Mouse (Mus musculus) CH12.LX (cell line): ENCODE results near the gene Sec14l3. TPM values are rescaled to one million over a fixed set of nuclear protein-coding genes. Genes with fewer than 3 reads are reported as not detected.

Source experiments
- DNase-seq: peaks from one replicate; pipeline ENCODE4 v3.0.0-alpha.2; 2013; ENCODE audit errors: extremely low read depth
- H3K27ac ChIP-seq: 2 replicates; pipeline ENCODE4 v1.5.1; 2012; ENCODE audit warnings: low read depth, mild to moderate bottlenecking, control low read depth, moderate library complexity; ENCODE audit not compliant: insufficient read depth
- H3K27me3 ChIP-seq: replicated peaks from 2 replicates; pipeline ENCODE3; 2012; ENCODE audit warnings: inconsistent platforms
- H3K36me3 ChIP-seq, 2 experiments: replicated peaks in 1 of 2; 2 replicates each; pipeline versions ENCODE3 to v1.6.1; 2012; ENCODE audit warnings: inconsistent platforms in 1 of 2, low read length in 1 of 2, mild to moderate bottlenecking in 1 of 2, mixed read lengths in 1 of 2, moderate library complexity in 1 of 2; ENCODE audit not compliant: control insufficient read depth in 1 of 2, insufficient read depth in 1 of 2
- H3K4me1 ChIP-seq, 2 experiments: 2 replicates each; pipeline ENCODE4 v1.6.1; 2012; ENCODE audit warnings: inconsistent platforms in 1 of 2, moderate library complexity in 1 of 2; ENCODE audit not compliant: insufficient read depth in 2 of 2, control insufficient read depth in 1 of 2
- H3K4me2 ChIP-seq: 2 replicates; pipeline ENCODE4 v1.6.1; 2012; ENCODE audit warnings: low read depth, mild to moderate bottlenecking, control low read depth; ENCODE audit not compliant: poor library complexity, insufficient read depth, severe bottlenecking
- H3K4me3 ChIP-seq, 3 experiments: fragments of 150-350 bp in 1 of 3; sonication (generic) in 1 of 3; replicated peaks in 1 of 3; 2 replicates each; pipeline versions ENCODE3 to v1.5.1; 2011 to 2012; ENCODE audit warnings: low read depth in 2 of 3, low read length in 2 of 3, mild to moderate bottlenecking in 2 of 3, moderate library complexity in 2 of 3, control low read depth in 1 of 3, improper control_type of control experiment in 1 of 3, inconsistent platforms in 1 of 3, mixed read lengths in 1 of 3; ENCODE audit not compliant: poor library complexity in 1 of 3
- H3K79me2 ChIP-seq: replicated peaks from 2 replicates; pipeline ENCODE4 v1.6.1; 2012; ENCODE audit warnings: mild to moderate bottlenecking, moderate library complexity; ENCODE audit not compliant: control insufficient read depth, poor library complexity, insufficient read depth, severe bottlenecking; ENCODE audit errors: extremely low read depth
- H3K9ac ChIP-seq: 2 replicates; pipeline ENCODE4 v1.6.1; 2012; ENCODE audit warnings: low read depth, mild to moderate bottlenecking, control low read depth, moderate library complexity; ENCODE audit not compliant: insufficient read depth
- H3K9me3 ChIP-seq: replicated peaks from 2 replicates; pipeline ENCODE3; 2012; ENCODE audit warnings: low read length, inconsistent platforms, mixed read lengths
- BHLHE40 ChIP-seq: IDR thresholded peaks from 2 replicates; pipeline ENCODE4 v1.6.1; 2011; ENCODE audit warnings: mild to moderate bottlenecking, low read depth, low read length, improper control_type of control experiment
- CHD2 ChIP-seq: IDR thresholded peaks from 2 replicates; pipeline ENCODE4 v1.6.1; 2011; ENCODE audit warnings: low read length, improper control_type of control experiment
- CTCF ChIP-seq, 2 experiments: IDR thresholded peaks in 1 of 2; conservative IDR thresholded peaks in 1 of 2; 2 replicates each; pipeline ENCODE4 v1.5.1; 2011 to 2012; ENCODE audit warnings: low read depth in 2 of 2, low read length in 2 of 2, improper control_type of control experiment in 1 of 2, inconsistent platforms in 1 of 2, mild to moderate bottlenecking in 1 of 2, moderate library complexity in 1 of 2
- ELF1 ChIP-seq: IDR thresholded peaks from 2 replicates; pipeline ENCODE4 v1.6.1; 2014; ENCODE audit warnings: low read depth, mild to moderate bottlenecking, inconsistent platforms, low read length, improper control_type of control experiment
- HCFC1 ChIP-seq: IDR thresholded peaks from 2 replicates; pipeline ENCODE4 v1.6.1; 2012; ENCODE audit warnings: low read depth, mild to moderate bottlenecking, inconsistent platforms, low read length, improper control_type of control experiment
- IRF4 ChIP-seq: IDR thresholded peaks from 2 replicates; pipeline ENCODE4 v1.6.1; 2014; ENCODE audit warnings: low read depth, mild to moderate bottlenecking, inconsistent platforms, low read length, improper control_type of control experiment
- JUN ChIP-seq: IDR thresholded peaks from 2 replicates; pipeline ENCODE4 v1.6.1; 2011; ENCODE audit warnings: low read depth, mild to moderate bottlenecking, low read length, improper control_type of control experiment, moderate library complexity; ENCODE audit not compliant: insufficient read depth
- KAT2A ChIP-seq: IDR thresholded peaks from 2 replicates; pipeline ENCODE4 v1.6.1; 2012; ENCODE audit warnings: low read length, improper control_type of control experiment, inconsistent platforms; ENCODE audit not compliant: insufficient replicate concordance
- MXI1 ChIP-seq: IDR thresholded peaks from 2 replicates; pipeline ENCODE4 v1.6.1; 2011; ENCODE audit warnings: mild to moderate bottlenecking, low read depth, low read length, improper control_type of control experiment
- MYC ChIP-seq: IDR thresholded peaks from 2 replicates; pipeline ENCODE4 v1.6.1; 2011; ENCODE audit warnings: low read depth, mild to moderate bottlenecking, improper control_type of control experiment, low read length
- PAX5 ChIP-seq: IDR thresholded peaks from 2 replicates; pipeline ENCODE4 v1.6.1; 2012; ENCODE audit warnings: low read length, inconsistent platforms, mixed read lengths
- POLR2A ChIP-seq: IDR thresholded peaks from 2 replicates; pipeline ENCODE4 v1.6.1; 2011; ENCODE audit warnings: low read depth, mild to moderate bottlenecking, improper control_type of control experiment, low read length
- RAD21 ChIP-seq: IDR thresholded peaks from 2 replicates; pipeline ENCODE4 v1.6.1; 2011; ENCODE audit warnings: low read depth, mild to moderate bottlenecking, low read length, improper control_type of control experiment, moderate library complexity
- SIN3A ChIP-seq: IDR thresholded peaks from 2 replicates; pipeline ENCODE4 v1.6.1; 2012; ENCODE audit warnings: low read length, improper control_type of control experiment, inconsistent platforms
- SMC3 ChIP-seq: IDR thresholded peaks from 2 replicates; pipeline ENCODE4 v1.6.1; 2011; ENCODE audit warnings: low read depth, low read length, improper control_type of control experiment
- TCF12 ChIP-seq: IDR thresholded peaks from 2 replicates; pipeline ENCODE4 v1.6.1; 2014; ENCODE audit warnings: low read depth, mild to moderate bottlenecking, inconsistent platforms, low read length, improper control_type of control experiment
- UBTF ChIP-seq: IDR thresholded peaks from 2 replicates; pipeline ENCODE4 v1.6.1; 2012; ENCODE audit warnings: low read depth, mild to moderate bottlenecking, inconsistent platforms, low read length, improper control_type of control experiment, moderate library complexity
- ZC3H11A ChIP-seq: IDR thresholded peaks from 2 replicates; pipeline ENCODE4 v1.6.1; 2012; ENCODE audit warnings: low read depth, mild to moderate bottlenecking, inconsistent platforms, low read length, improper control_type of control experiment
- ZMIZ1 ChIP-seq: IDR thresholded peaks from 2 replicates; pipeline ENCODE4 v1.6.1; 2012; ENCODE audit warnings: low read depth, mild to moderate bottlenecking, inconsistent platforms, low read length, improper control_type of control experiment
- dilution Hi-C: fragments of 300-500 bp; cut with MboI; formaldehyde crosslinking; loops from 2 replicates; pipeline ENCODE4 v1.14.3; 2020; ENCODE audit warnings: low sequenced_read_pairs; ENCODE audit not compliant: extremely low pct_unique_long_range_greater_than_20kb, extremely low pct_ligation_motif_present
- in situ Hi-C: fragments of 300-500 bp; cut with MboI; formaldehyde crosslinking; loops from 3 replicates; pipeline ENCODE4 v1.14.3; 2019; ENCODE audit warnings: low sequenced_read_pairs, low pct_ligation_motif_present, low pct_unique_long_range_greater_than_20kb, mixed read lengths
- polyA plus RNA-seq: library from polyadenylated mRNA; unstranded; fragments of >175 nt; gene quantifications from 2 replicates; pipeline ENCODE4 v1.2.1, GENCODE M21; 2012; ENCODE audit warnings: low read depth; ENCODE audit not compliant: insufficient read length
- total RNA-seq, 2 experiments: library from RNA; depleted of rRNA; stranded (reverse); fragments of 300-350 nt in 1 of 2; fragments of >200 nt in 1 of 2; gene quantifications; 2 replicates each; pipeline ENCODE4 v1.2.3; 2012 to 2014

Sec14l3 gene
- total and polyA plus RNA-seq, 3 experiments: not detected

DNA sequence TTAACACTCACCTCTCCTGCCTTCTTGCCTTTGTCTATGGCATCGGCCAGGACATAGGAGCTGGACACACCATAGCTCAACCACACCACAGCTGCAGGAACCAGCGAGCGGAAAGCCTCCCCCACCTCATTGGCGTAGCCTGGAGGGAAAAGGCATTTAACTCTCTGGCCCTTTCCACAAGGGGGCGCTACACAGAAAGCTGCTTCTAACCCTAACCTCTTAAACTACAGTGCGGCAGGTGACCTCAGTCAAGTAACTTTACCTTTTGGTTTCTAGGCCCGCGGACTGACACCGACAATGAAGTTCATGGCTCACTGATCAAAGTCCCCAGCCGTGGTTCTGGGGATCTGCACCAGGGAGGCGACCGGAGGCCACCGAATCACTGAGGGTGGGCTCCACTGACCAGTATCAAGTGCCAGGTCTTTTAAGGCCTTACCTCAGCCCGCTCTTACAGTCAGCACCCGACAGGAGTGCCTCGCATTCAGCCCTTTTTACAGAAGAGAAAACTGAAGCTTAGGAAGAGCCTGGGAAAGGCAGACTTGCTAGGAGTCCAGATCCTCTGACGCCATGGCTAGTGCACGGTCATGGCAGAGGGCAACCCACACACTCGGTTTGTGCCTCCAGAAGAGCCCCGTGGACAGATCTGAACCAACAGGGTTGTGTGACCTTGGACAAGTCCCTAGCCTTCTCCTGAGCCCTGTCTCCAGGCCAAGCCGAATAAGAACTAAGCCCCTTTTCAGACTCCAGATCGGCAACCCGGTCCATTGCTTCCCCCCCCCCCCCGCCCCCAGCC, 29.9 kb downstream of the Sec14l3 start:
- TF ChIP-seq CHD2 (no peak; the same call in 1 of the 2 replicates), TCF12 (no peak), ELF1 (peak; percentile 34; the same call in 1 of the 2 replicates), BHLHE40 (peak; percentile 83), CTCF (conservative IDR thresholded peaks at IDR 0.05 in 1 of 2, IDR thresholded peaks at IDR 0.05 in 1 of 2; ENCODE audit: low read depth in 2 of 2, low read length in 2 of 2) (peak; percentile 93 to 97), ZC3H11A (no peak), UBTF (0 out of 2 replicates have a peak, but pooled peaks have one; percentile 14), MXI1 (no peak; the same call in 1 of the 2 replicates), JUN (no peak), HCFC1 (peak; percentile 53), SMC3 (peak; percentile 79), KAT2A (no peak), MYC (peak; percentile 70), RAD21 (peak; percentile 45), IRF4 (peak; percentile 43; the same call in 1 of the 2 replicates), POLR2A (peak; percentile 41), ZMIZ1 (no peak; the same call in 1 of the 2 replicates), PAX5 (no peak), SIN3A (no peak; the same call in 1 of the 2 replicates)
- TF ChIP-seq, all 38 proteins: peak for 10
- Histone ChIP-seq H3K4me1 (peaks cover 11 to 30% of the 10 kb centered on the region in 2 experiments), H3K79me2 (no peaks in the 10 kb centered on the region), H3K9ac (peak overlapping the region; percentile 56), H3K9me3 (peaks cover 17% of the 10 kb centered on the region), H3K36me3 (peaks cover 19 to 51% of the 10 kb centered on the region in 2 experiments), H3K4me2 (peak overlapping the region; percentile 78), H3K27ac (peak overlapping the region; percentile 60; the same call in 1 of the 2 replicates), H3K4me3 (peak overlapping the region; percentile 67 to 68 (median 68)), H3K27me3 (no peaks in the 10 kb centered on the region)
- dilution Hi-C loops: no loop called here
- DNase-seq: peak; percentile 96
- in situ Hi-C loops: no loop called here
